Comparison of ENCODE assay signal across 18 mouse cellular contexts in the genomic region with DNA sequence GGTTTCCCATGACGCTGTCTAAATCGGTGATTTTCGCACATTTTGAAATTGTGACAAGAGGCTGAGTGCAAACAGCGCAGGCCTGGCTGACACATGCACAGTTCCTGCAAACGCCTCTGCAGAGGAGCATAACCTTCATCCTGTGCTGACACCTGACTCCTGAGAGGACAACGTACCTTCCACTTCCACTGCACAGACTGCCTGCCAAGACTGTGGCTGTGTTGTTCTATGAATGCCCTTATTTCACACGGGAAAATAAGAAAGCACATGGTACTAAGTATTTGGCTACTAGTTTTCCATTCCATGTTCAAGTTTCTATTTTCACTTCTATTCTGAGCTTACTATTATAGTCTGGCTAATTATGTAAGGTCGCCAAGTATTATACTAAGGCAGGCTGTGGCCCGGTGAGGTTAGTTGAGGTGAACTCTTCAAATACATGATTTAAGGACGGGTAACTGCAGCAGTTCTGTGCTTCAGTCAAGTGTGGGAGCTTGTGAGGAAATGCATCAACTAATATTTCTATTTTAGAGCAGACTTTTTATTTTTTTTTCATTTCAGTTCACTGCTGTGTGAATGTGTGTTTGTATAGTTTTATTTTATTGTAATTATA.
DNase-seq lines count a peak whose midpoint lies in the region; ATAC-seq and TF ChIP-seq lines count a peak whose summit lies in the region.
"Had no signal": no experiment of that assay in that cellular context is flagged by ENCODE, and none has a peak within 500 bp of the region (broad histone marks: within the 10 kb centered on the region; RNA-seq: fewer than 3 reads in every experiment).

No protein-coding gene starts in this region.

- no peak overlapping the region for H3K9ac ChIP-seq in forebrain, embryonic 14.5 days (ENCODE audit: low read length)
- no peak overlapping the region for H3K9ac ChIP-seq in hindbrain, embryonic 14.5 days
- H3K9ac ChIP-seq: embryonic facial prominence, embryonic 12.5 days; liver, embryonic 15.5 days; neural tube, embryonic 13.5 days had no signal

- intact Hi-C loops in gastrocnemius, adult 2 months (cut with DNase I) = no loop called here
- intact Hi-C loops in left cerebral cortex, postnatal 36 days (cut with DNase I) = no loop called here

- DNase-seq in gastrocnemius, adult 2 months = peak; percentile 19
- no peak for DNase-seq in gastrocnemius, postnatal 4 days (ENCODE audit: low spot score in 2 of 2)
- DNase-seq in left cerebral cortex, postnatal 36 days (ENCODE audit: low spot score in 2 of 2) = peak; percentile 6 to 8
- DNase-seq in left cerebral cortex, adult 8-10 months (ENCODE audit: low spot score in 2 of 2) = no peak
- DNase-seq in forebrain, embryonic 14.5 days (ENCODE audit: low spot score) = peak; percentile 28
- DNase-seq in skeletal muscle tissue, adult 2 months (ENCODE audit: low read depth, low spot score) = peak; percentile 13
- no peak for DNase-seq in hindbrain, embryonic 14.5 days (ENCODE audit: low spot score)
- DNase-seq: adrenal gland, postnatal 14 days; B cell, adult 2 months; cerebellum, adult 8-10 months; gastrocnemius, postnatal 14 days; kidney, adult 11 months; kidney, postnatal 14 days had no signal

- H3K36me3 ChIP-seq in forebrain, embryonic 14.5 days (ENCODE audit: control insufficient read depth, insufficient read depth, low read length) = no peaks in the 10 kb centered on the region
- no peaks in the 10 kb centered on the region for H3K36me3 ChIP-seq in hindbrain, embryonic 14.5 days (replicated peaks; ENCODE audit: control insufficient read depth, insufficient read depth)
- H3K36me3 ChIP-seq: embryonic facial prominence, embryonic 12.5 days; liver, embryonic 15.5 days; neural tube, embryonic 13.5 days had no signal

- WGBS in forebrain, embryonic 14.5 days = 38% methylated on average over 10 of the region's 10 CpGs
- WGBS in hindbrain, embryonic 14.5 days = 84% methylated on average over 10 of the region's 10 CpGs

- H3K4me1 ChIP-seq in forebrain, embryonic 14.5 days (ENCODE audit: control insufficient read depth, insufficient read depth, low read length) = peaks cover 10% of the 10 kb centered on the region; the same call in 1 of the 2 replicates
- no peaks in the 10 kb centered on the region for H3K4me1 ChIP-seq in hindbrain, embryonic 14.5 days (replicated peaks; ENCODE audit: control insufficient read depth, insufficient read depth, low read length)
- H3K4me1 ChIP-seq: embryonic facial prominence, embryonic 12.5 days; liver, embryonic 15.5 days; neural tube, embryonic 13.5 days had no signal

- no peaks in the 10 kb centered on the region for H3K9me3 ChIP-seq in forebrain, embryonic 14.5 days (replicated peaks; ENCODE audit: control insufficient read depth, low read length)
- 0 out of 2 replicates have a peak, but pooled peaks cover 3% of the 10 kb centered on the region for H3K9me3 ChIP-seq in hindbrain, embryonic 14.5 days (ENCODE audit: control insufficient read depth, low read length)
- H3K9me3 ChIP-seq: embryonic facial prominence, embryonic 12.5 days; liver, embryonic 15.5 days; neural tube, embryonic 13.5 days had no signal

- H3K27me3 ChIP-seq in forebrain, embryonic 14.5 days (replicated peaks; ENCODE audit: control insufficient read depth, insufficient read depth, low read length) = no peaks in the 10 kb centered on the region
- H3K27me3 ChIP-seq in hindbrain, embryonic 14.5 days (ENCODE audit: control insufficient read depth, insufficient read depth, low read length) = no peaks in the 10 kb centered on the region
- H3K27me3 ChIP-seq: embryonic facial prominence, embryonic 12.5 days; liver, embryonic 15.5 days; neural tube, embryonic 13.5 days had no signal

- H3K27ac ChIP-seq in gastrocnemius, adult 2 months = no peak overlapping the region
- no peak overlapping the region for H3K27ac ChIP-seq in forebrain, embryonic 14.5 days (ENCODE audit: low read depth, low read length)
- no peak overlapping the region for H3K27ac ChIP-seq in hindbrain, embryonic 14.5 days
- H3K27ac ChIP-seq: embryonic facial prominence, embryonic 12.5 days; liver, embryonic 15.5 days; neural tube, embryonic 13.5 days had no signal

- no peak overlapping the region for H3K4me2 ChIP-seq in forebrain, embryonic 14.5 days (ENCODE audit: low read length)
- H3K4me2 ChIP-seq in hindbrain, embryonic 14.5 days (replicated peaks) = no peak overlapping the region
- H3K4me2 ChIP-seq: embryonic facial prominence, embryonic 12.5 days; liver, embryonic 15.5 days; neural tube, embryonic 13.5 days had no signal

- H3K4me3 ChIP-seq in gastrocnemius, adult 2 months = no peak overlapping the region
- no peak overlapping the region for H3K4me3 ChIP-seq in forebrain, embryonic 14.5 days (ENCODE audit: low read depth, low read length)
- no peak overlapping the region for H3K4me3 ChIP-seq in hindbrain, embryonic 14.5 days (replicated peaks; ENCODE audit: low read length)
- H3K4me3 ChIP-seq: embryonic facial prominence, embryonic 12.5 days; liver, embryonic 15.5 days; neural tube, embryonic 13.5 days had no signal

- no peak for TF ChIP-seq CTCF in gastrocnemius, adult 2 months (IDR thresholded peaks at IDR 0.05)

- peak; percentile 68; the same call in 1 of the 2 replicates for ATAC-seq in forebrain, embryonic 14.5 days
- no peak for ATAC-seq in hindbrain, embryonic 14.5 days (ENCODE audit: low FRiP score)
- ATAC-seq: hindbrain, embryonic 16.5 days; lung, postnatal 0 days had no signal

Comparison
In these comparisons a context has a peak if more than half of its experiments do, and no peak if none do; other contexts are left out.
1. DNase-seq: peak in gastrocnemius, adult 2 months (single experiment), left cerebral cortex, postnatal 36 days (2 of 2), forebrain, embryonic 14.5 days (single experiment) and skeletal muscle tissue, adult 2 months (single experiment); none in gastrocnemius, postnatal 4 days (0 of 2), left cerebral cortex, adult 8-10 months (0 of 2) and hindbrain, embryonic 14.5 days (single experiment).